Mouse (Mus musculus) C2C12 (cell line): ENCODE measurements around the gene Gm28048.

Experiments
- CEBPB ChIP-seq: IDR thresholded peaks from one replicate; pipeline ENCODE4 v1.6.1; 2011; ENCODE audit warnings: low read depth, mild to moderate bottlenecking, control low read depth, moderate library complexity
- CTCF ChIP-seq: IDR thresholded peaks from one replicate; pipeline ENCODE4 v1.5.1; 2011; ENCODE audit not compliant: control insufficient read depth, insufficient read depth, insufficient read length
- FOSL1 ChIP-seq: IDR thresholded peaks from one replicate; pipeline ENCODE4 v1.8.0; 2011; ENCODE audit warnings: mild to moderate bottlenecking, low read length; ENCODE audit not compliant: poor library complexity, insufficient read depth, severe bottlenecking
- MAX ChIP-seq: IDR thresholded peaks from one replicate; pipeline ENCODE4 v1.6.1; 2011; ENCODE audit warnings: mild to moderate bottlenecking, control low read depth
- MYOD1 ChIP-seq: IDR thresholded peaks from one replicate; pipeline ENCODE4 v1.6.1; 2011; ENCODE audit warnings: low read depth; ENCODE audit not compliant: control insufficient read depth, insufficient read length
- MYOG ChIP-seq: IDR thresholded peaks from one replicate; pipeline ENCODE4 v1.6.1; 2011; ENCODE audit not compliant: control insufficient read depth, insufficient read length; ENCODE audit errors: extremely low read depth
- USF1 ChIP-seq: IDR thresholded peaks from one replicate; pipeline ENCODE4 v1.6.1; 2011; ENCODE audit warnings: low read depth, mild to moderate bottlenecking, control low read depth, moderate library complexity

DNA sequence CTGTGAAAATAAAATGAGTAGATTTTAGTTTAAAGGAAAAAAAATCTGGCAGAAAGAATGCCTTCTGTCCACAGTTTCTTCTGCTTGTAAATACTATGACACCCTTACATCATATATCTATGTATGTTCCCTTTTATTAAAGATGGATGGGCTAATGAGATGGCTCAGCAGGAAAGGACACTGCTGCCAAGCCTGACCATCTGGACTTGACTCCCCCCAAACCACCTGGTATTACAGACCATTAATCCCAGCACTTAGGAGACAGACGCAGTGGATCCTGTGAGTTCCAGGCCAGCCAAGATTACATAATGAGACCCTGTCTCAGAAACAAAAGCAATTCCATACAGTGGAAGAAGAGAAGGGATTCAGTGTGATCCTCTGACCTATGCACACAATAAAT is 3.2 kb downstream of the Gm28048 start:
- TF ChIP-seq CTCF (no peak), USF1 (no peak), MYOG (no peak), FOSL1 (no peak), CEBPB (no peak), MAX (no peak), MYOD1 (no peak)
